Mouse (Mus musculus) liver, embryonic 14.5 days (tissue): ENCODE measurements around the gene Ago1.

Experiments used
- CTCF ChIP-seq: IDR thresholded peaks from 2 replicates; pipeline ENCODE4 v1.5.1; 2016; ENCODE audit warnings: antibody characterized with exemption, low read depth, control low read depth
- EP300 ChIP-seq: IDR thresholded peaks from 2 replicates; pipeline ENCODE4 v1.6.1; 2016; ENCODE audit warnings: antibody characterized with exemption, low read depth

DNA sequence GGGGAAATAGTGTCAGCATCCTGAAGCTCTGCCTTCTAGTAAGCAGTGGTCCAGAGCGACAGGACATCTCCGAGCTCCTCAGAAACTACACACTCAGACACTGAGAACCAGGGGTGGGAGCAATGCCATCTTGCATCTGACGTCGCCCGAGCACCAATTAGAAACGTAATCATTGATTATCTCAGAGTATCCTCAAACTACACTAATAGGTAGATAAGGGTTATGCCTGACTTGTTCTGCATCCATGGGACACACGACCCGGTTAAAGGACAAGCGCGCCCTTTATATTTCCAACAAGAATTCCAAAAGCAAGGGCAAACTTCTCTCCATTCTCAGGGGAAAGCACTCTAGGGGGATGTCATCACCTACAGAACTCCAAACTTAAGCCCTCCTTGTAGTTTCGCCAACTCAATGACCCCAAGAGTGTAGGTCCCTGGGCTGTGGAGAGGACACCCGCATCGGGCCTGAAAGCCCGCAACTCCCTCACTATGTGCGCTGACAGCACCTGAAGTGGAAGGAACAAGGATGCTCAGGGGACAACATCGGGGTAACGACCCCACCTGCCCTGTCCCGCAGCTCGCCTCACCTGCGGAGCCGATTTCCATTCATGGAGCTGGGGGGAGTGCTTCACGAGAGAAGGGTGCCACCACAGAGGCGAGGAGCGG is 39.6 kb downstream of the Ago1 start:
- TF ChIP-seq EP300 = no peak
- no peak for TF ChIP-seq CTCF
